Mouse (Mus musculus) G1E (cell line): ENCODE results near the gene Cdk14.

Experiments used
- CTCF ChIP-seq: IDR thresholded peaks from 2 replicates; pipeline ENCODE4 v1.5.1; 2012; ENCODE audit warnings: low read depth, low read length, inconsistent platforms, mixed read lengths
- GATA1 ChIP-seq: IDR thresholded peaks from 2 replicates; pipeline ENCODE4 v1.6.1; 2012; ENCODE audit warnings: borderline replicate concordance, low read length, inconsistent platforms, mixed read lengths
- POLR2AphosphoS5 ChIP-seq: IDR thresholded peaks from 2 replicates; pipeline ENCODE4 v1.6.1; 2012; ENCODE audit warnings: low read depth, low read length, inconsistent platforms; ENCODE audit not compliant: insufficient replicate concordance
- TAL1 ChIP-seq: conservative IDR thresholded peaks from 2 replicates; pipeline ENCODE4 v1.6.1; 2012; ENCODE audit warnings: low read depth, low read length, inconsistent platforms, mixed read lengths

GRCm38 (mm10) chr5:4955392-4955791, 464.7 kb downstream of the Cdk14 start:
- no peak for TF ChIP-seq CTCF
- no peak for TF ChIP-seq TAL1
- TF ChIP-seq GATA1, result no peak
- no peak for TF ChIP-seq POLR2AphosphoS5
